Mouse (Mus musculus) heart, postnatal 0 days (tissue): ENCODE data around the gene Tex2.

Experiments
- CTCF ChIP-seq: IDR thresholded peaks from 2 replicates; pipeline ENCODE4 v1.5.1; 2016; ENCODE audit warnings: antibody characterized with exemption, control low read depth, low read depth
- EP300 ChIP-seq: IDR thresholded peaks from 2 replicates; pipeline ENCODE4 v1.6.1; 2016; ENCODE audit warnings: antibody characterized with exemption, low read depth

DNA sequence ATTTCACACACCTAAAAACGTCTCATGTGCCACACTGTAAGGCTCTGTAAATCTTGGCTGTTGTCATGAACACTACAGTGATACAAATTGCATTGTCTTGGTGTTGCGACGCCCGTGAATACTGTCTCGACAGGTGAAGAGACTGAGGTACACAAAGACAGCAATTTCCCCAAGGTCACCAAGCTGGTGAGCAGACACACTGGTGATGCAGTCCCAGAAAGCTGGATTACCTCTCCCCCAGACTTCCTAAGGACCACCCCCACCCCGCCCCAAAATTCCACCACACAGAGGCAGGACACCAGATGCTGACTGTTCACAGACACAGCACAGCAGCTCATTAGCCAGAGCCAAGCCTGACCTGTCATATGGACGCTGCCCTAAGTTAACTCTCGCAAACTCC is 3.5 kb downstream of the Tex2 start:
- no peak for TF ChIP-seq CTCF
- TF ChIP-seq EP300: no peak
